Mouse (Mus musculus): ENCODE data around the gene Sost. TPM values are rescaled to one million over a fixed set of nuclear protein-coding genes. Genes with fewer than 3 reads are reported as not detected.
A peak's percentile ranks its signal among the peaks of the same experiment; 100 is the strongest.

Gene Sost
- polyA plus RNA-seq, 1 experiment from 2014 or later, result 0.08 TPM

DNA sequence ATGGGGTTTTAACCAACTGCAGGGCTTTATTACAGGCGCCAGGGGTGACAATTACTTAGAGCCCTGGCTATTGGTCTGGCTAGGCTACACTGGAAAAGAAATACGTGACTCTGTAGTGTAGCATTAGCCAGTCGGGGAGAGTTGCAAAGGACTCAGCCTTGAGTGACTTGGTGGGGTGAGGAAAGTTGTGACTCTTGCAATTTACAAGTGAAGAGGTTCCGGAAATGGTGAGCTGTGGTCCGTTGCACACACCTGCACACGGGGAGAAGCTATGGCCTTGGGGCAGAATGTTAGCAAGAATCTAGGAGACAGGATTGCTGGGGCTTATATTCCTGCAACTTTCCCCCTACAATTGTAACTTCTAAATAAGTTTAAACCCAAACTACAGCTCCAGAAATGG, 41.2 kb downstream of the Sost start:
- TF ChIP-seq CTCF (IDR thresholded peaks at IDR 0.05; ENCODE audit: low read depth), result no peak
- no peak for TF ChIP-seq EP300 (optimal IDR thresholded peaks at IDR 0.05)
- DNase-seq (ENCODE audit: low spot score) (no peak), ATAC-seq (ENCODE audit: low FRiP score, low TSS enrichment) (no peak)
- Histone ChIP-seq H3K27ac (replicated peaks) (no peak overlapping the region), H3K4me3 (ENCODE audit: low read depth, low read length) (no peak overlapping the region), H3K27me3 (ENCODE audit: control insufficient read depth, insufficient read depth, low read length) (no peaks in the 10 kb centered on the region), H3K9me3 (ENCODE audit: control insufficient read depth, low read length) (no peaks in the 10 kb centered on the region), H3K36me3 (ENCODE audit: control insufficient read depth, insufficient read depth, low read length) (no peaks in the 10 kb centered on the region), H3K4me2 (replicated peaks; ENCODE audit: low read depth) (no peak overlapping the region), H3K4me1 (replicated peaks; ENCODE audit: control insufficient read depth, insufficient read depth) (no peaks in the 10 kb centered on the region), H3K9ac (ENCODE audit: low read length) (no peak overlapping the region)
- WGBS, result 80% methylated on average over 6 of the region's 6 CpGs

DNA sequence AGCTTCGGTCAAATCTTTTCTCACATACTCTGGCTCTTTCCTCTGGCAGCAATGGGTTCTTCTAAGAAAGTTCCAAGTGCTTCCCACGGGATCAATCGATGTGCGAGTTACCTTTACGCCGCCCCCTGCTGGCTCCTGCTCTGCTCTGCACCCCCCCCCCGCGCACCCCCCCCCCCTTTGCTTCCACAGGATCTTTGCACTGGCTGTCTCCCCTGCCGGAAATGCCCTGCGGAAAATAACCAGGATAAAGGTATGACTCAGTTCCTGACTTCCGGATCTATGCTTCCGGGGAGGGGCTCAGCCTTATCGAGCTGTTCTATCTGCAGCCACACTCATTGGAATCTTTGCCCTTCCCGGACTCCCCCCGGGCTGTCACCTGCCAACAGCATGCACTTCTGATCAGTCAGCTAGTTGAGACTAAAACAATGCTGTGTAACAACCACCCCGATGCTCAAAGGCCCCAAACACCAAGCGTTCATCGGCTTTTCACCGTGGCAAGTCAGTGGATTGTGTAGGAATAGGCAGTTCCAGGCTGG, 42.3 kb downstream of the Sost start:
- Histone ChIP-seq H3K9ac (ENCODE audit: low read length) (no peak overlapping the region), H3K27ac (replicated peaks) (no peak overlapping the region), H3K4me2 (replicated peaks; ENCODE audit: low read depth) (no peak overlapping the region), H3K4me1 (replicated peaks; ENCODE audit: control insufficient read depth, insufficient read depth) (no peaks in the 10 kb centered on the region), H3K27me3 (ENCODE audit: control insufficient read depth, insufficient read depth, low read length) (no peaks in the 10 kb centered on the region), H3K36me3 (ENCODE audit: control insufficient read depth, insufficient read depth, low read length) (no peaks in the 10 kb centered on the region), H3K9me3 (ENCODE audit: control insufficient read depth, low read length) (no peaks in the 10 kb centered on the region), H3K4me3 (ENCODE audit: low read depth, low read length) (no peak overlapping the region)
- no peak for TF ChIP-seq EP300 (optimal IDR thresholded peaks at IDR 0.05)
- TF ChIP-seq CTCF (IDR thresholded peaks at IDR 0.05; ENCODE audit: low read depth), result 0 out of 2 replicates have a peak, but pooled peaks have one; percentile 9
- no peak for ATAC-seq (ENCODE audit: low FRiP score, low TSS enrichment)
- WGBS, result 68% methylated on average over 19 of the region's 19 CpGs
- DNase-seq (ENCODE audit: low spot score), result no peak

DNA sequence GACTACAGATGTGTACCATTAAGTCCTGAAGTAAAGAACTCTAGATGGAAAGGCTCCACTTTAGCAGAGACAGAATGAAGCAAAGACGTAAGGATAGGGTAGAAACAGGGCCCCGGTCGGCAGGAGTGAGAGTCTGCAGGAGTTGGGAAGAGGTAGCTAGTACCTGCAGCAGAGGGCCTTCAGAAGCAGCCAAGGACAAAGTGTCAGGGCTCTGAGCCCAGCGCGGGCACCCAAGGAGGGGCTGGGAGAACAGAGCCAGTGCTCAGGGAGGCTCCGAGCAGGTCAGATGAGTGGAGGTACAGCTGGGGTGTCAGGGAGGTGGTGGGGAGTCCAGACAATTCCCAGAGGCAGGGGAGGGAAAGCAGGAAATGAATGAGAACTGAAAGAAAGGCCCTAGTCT, 42.8 kb downstream of the Sost start:
- Histone ChIP-seq H3K4me2 (replicated peaks; ENCODE audit: low read depth) (no peak overlapping the region), H3K36me3 (ENCODE audit: control insufficient read depth, insufficient read depth, low read length) (no peaks in the 10 kb centered on the region), H3K9me3 (ENCODE audit: control insufficient read depth, low read length) (no peaks in the 10 kb centered on the region), H3K27me3 (ENCODE audit: control insufficient read depth, insufficient read depth, low read length) (no peaks in the 10 kb centered on the region), H3K9ac (ENCODE audit: low read length) (no peak overlapping the region), H3K27ac (replicated peaks) (no peak overlapping the region), H3K4me3 (ENCODE audit: low read depth, low read length) (no peak overlapping the region), H3K4me1 (replicated peaks; ENCODE audit: control insufficient read depth, insufficient read depth) (no peaks in the 10 kb centered on the region)
- TF ChIP-seq CTCF (IDR thresholded peaks at IDR 0.05; ENCODE audit: low read depth), result no peak
- TF ChIP-seq EP300 (optimal IDR thresholded peaks at IDR 0.05), result no peak
- ATAC-seq (ENCODE audit: low FRiP score, low TSS enrichment) (no peak), DNase-seq (ENCODE audit: low spot score) (no peak)
- WGBS, result 80% methylated on average over 6 of the region's 6 CpGs

DNA sequence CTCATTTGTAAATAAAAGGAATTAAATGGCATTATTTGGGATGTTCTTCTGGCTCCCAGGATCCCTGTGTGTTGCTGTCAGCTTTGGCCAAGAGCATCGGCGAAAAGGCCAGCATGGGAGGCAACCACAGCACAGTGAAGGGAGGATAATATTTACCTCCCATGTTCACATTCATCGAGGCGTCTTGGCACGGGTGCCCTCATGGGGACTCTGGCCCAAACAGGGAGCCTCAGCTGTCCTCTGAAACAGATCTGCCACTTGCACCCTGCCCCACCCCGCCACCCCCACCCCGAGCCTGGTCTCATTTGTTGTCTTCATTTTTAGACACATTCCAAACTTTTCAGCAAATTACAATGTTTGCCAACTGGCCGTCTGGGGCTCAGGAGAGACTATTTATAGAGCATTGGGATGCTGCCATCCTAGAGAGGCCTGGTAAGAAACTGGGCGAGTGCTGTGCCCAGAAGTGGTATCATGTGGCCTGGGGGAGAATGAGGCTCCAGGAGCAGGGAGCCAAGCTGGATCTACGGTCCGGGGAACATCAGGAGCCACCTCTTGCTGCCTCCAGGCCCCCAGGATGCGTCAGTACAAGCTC, 45.4 kb downstream of the Sost start:
- H3K4me1 ChIP-seq (replicated peaks; ENCODE audit: control insufficient read depth, insufficient read depth), result no peaks in the 10 kb centered on the region
- H3K36me3 ChIP-seq (ENCODE audit: control insufficient read depth, insufficient read depth, low read length), result no peaks in the 10 kb centered on the region
- H3K9me3 ChIP-seq (ENCODE audit: control insufficient read depth, low read length), result no peaks in the 10 kb centered on the region
- H3K4me3 ChIP-seq (ENCODE audit: low read depth, low read length), result no peak overlapping the region
- no peak overlapping the region for H3K9ac ChIP-seq (ENCODE audit: low read length)
- 53% methylated on average over 12 of the region's 12 CpGs for WGBS
- no peak for TF ChIP-seq EP300 (optimal IDR thresholded peaks at IDR 0.05)
- TF ChIP-seq CTCF (IDR thresholded peaks at IDR 0.05; ENCODE audit: low read depth), result no peak
- no peaks in the 10 kb centered on the region for H3K27me3 ChIP-seq (ENCODE audit: control insufficient read depth, insufficient read depth, low read length)
- DNase-seq (ENCODE audit: low spot score) (no peak), ATAC-seq (ENCODE audit: low FRiP score, low TSS enrichment) (no peak)
- peak overlapping the region; percentile 58 for H3K27ac ChIP-seq (replicated peaks)
- H3K4me2 ChIP-seq (replicated peaks; ENCODE audit: low read depth), result no peak overlapping the region

DNA sequence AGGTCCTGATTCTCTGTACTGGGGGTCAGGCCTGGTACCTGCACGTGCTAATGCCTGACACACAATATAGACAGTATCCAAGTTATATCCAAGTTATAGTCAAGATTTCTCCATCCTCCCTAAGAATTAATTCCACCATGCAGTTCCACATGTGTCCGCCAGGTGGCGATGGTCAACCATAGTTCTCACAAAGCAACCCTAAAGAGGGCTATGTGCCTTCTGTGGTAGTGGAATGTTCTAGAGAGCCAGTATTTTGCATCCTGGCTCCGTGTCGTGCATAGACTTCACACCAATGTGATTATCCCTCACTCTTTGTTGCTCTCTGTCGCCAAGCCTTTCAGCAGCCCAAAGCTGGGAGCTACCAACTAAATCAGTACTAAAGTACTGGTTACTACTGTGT, 47.2 kb downstream of the Sost start:
- peak; percentile 58; the same call in 1 of the 2 replicates for ATAC-seq (ENCODE audit: low FRiP score, low TSS enrichment)
- H3K4me2 ChIP-seq (replicated peaks; ENCODE audit: low read depth), result no peak overlapping the region

DNA sequence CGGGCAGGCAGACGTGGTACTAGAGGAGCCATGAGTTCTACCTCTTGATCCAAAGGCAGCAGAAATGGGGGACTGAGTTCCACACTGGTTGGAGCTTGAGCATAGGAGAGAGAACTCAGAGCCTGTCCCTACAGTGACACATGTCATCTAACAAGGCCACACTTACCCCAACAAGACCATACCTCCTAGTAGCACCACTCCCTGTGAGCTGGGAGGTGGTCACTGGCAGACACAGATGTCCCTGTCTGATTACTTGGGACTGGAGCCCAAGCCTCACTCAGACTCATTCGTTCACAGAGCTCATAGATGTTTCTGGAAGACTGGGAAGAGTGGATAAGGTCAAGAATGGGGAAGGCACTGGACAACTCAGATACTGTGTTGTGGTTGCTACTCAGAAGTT, 48.2 kb downstream of the Sost start:
- H3K9ac ChIP-seq (ENCODE audit: low read length), result no peak overlapping the region
- 66% methylated on average over 3 of the region's 3 CpGs for WGBS
- no peaks in the 10 kb centered on the region for H3K27me3 ChIP-seq (ENCODE audit: control insufficient read depth, insufficient read depth, low read length)
- no peak for DNase-seq (ENCODE audit: low spot score)
- H3K4me1 ChIP-seq (replicated peaks; ENCODE audit: control insufficient read depth, insufficient read depth), result no peaks in the 10 kb centered on the region
- no peak overlapping the region for H3K27ac ChIP-seq (replicated peaks)
- no peaks in the 10 kb centered on the region for H3K36me3 ChIP-seq (ENCODE audit: control insufficient read depth, insufficient read depth, low read length)
- H3K9me3 ChIP-seq (ENCODE audit: control insufficient read depth, low read length), result no peaks in the 10 kb centered on the region
- H3K4me3 ChIP-seq (ENCODE audit: low read depth, low read length), result no peak overlapping the region
- TF ChIP-seq CTCF (IDR thresholded peaks at IDR 0.05; ENCODE audit: low read depth) (no peak), EP300 (optimal IDR thresholded peaks at IDR 0.05) (no peak)
- no peak overlapping the region for H3K4me2 ChIP-seq (replicated peaks; ENCODE audit: low read depth)
- no peak for ATAC-seq (ENCODE audit: low FRiP score, low TSS enrichment)

More for the DNA sequence above, 47.2 kb downstream of the Sost start:
- no peaks in the 10 kb centered on the region for H3K27me3 ChIP-seq (ENCODE audit: control insufficient read depth, insufficient read depth, low read length)
- DNase-seq (ENCODE audit: low spot score), result peak; percentile 81
- no peaks in the 10 kb centered on the region for H3K36me3 ChIP-seq (ENCODE audit: control insufficient read depth, insufficient read depth, low read length)
- under 1% methylated on average over 6 of the region's 6 CpGs for WGBS
- no peaks in the 10 kb centered on the region for H3K4me1 ChIP-seq (replicated peaks; ENCODE audit: control insufficient read depth, insufficient read depth)
- no peak overlapping the region for H3K27ac ChIP-seq (replicated peaks)
- H3K9me3 ChIP-seq (ENCODE audit: control insufficient read depth, low read length), result no peaks in the 10 kb centered on the region
- TF ChIP-seq EP300 (optimal IDR thresholded peaks at IDR 0.05) (no peak), CTCF (IDR thresholded peaks at IDR 0.05; ENCODE audit: low read depth) (peak; percentile 99)
- no peak overlapping the region for H3K9ac ChIP-seq (ENCODE audit: low read length)
- H3K4me3 ChIP-seq (ENCODE audit: low read depth, low read length), result no peak overlapping the region

All from stomach, postnatal 0 days (tissue).